Mouse (Mus musculus) gastrocnemius, postnatal 14 days (tissue): Measurements from ENCODE around the gene Fam183b. TPM values are rescaled to one million over a fixed set of nuclear protein-coding genes. Genes with fewer than 3 reads are reported as not detected.
"Not testable (repeated sequence)": the region's sequence is repeated elsewhere in the genome, so short reads cannot be mapped to it uniquely, and the experiment has no call there.

Experiments
- DNase-seq: peaks from one replicate; pipeline ENCODE4 v3.0.0; 2021; ENCODE audit warnings: mixed read lengths
- intact Hi-C: fragments of 180-260 bp; cut with DNase I; formaldehyde crosslinking; loops from one replicate; pipeline ENCODE4 v1.15.1; 2025; ENCODE audit warnings: low total_unique reads
- total RNA-seq, 2 experiments: library from RNA; stranded (reverse); gene quantifications; 2 replicates each; pipeline ENCODE4 v1.2.3; 2021

Gene Fam183b
- total RNA-seq, 2 experiments from 2014 or later: not detected

- intact Hi-C loops: no loop called here
These were observed 17.6 kb downstream of the Fam183b start for GRCm38 (mm10) chr11:58784182-58784581.

GRCm38 (mm10) chr11:58782480-58783089 is 19.2 kb downstream of the Fam183b start, which contains the start of gene Olfr314:
TSS of gene Olfr314 (plus strand) at chr11:58782952.
- intact Hi-C loops: no loop called here
- DNase-seq: no peak

More at GRCm38 (mm10) chr11:58784182-58784581, 17.6 kb downstream of the Fam183b start:
- DNase-seq: no peak

- DNase-seq: no peak
- intact Hi-C loops: no loop called here
These were observed 28.9 kb downstream of the Fam183b start, which contains the start of gene Olfr315 for GRCm38 (mm10) chr11:58772888-58773287. TSS of gene Olfr315 (plus strand) at chr11:58773188.

- DNase-seq: no peak
- intact Hi-C loops: no loop called here
These were observed 49.3 kb downstream of the Fam183b start, which contains the start of gene Olfr316 for GRCm38 (mm10) chr11:58752434-58752833. TSS of gene Olfr316 (plus strand) at chr11:58752734.

- intact Hi-C loops: not testable (repeated sequence)
These were observed 50.7 kb downstream of the Fam183b start for GRCm38 (mm10) chr11:58751096-58751495.

More at GRCm38 (mm10) chr11:58751096-58751495, 50.7 kb downstream of the Fam183b start:
- not testable (repeated sequence) for DNase-seq

Other genes with a start within 250 kb of the Fam183b start
- under 1 TPM in 1 of 2 experiments, not detected in 1; 0.07 TPM for gene Olfr328, start 246.3 kb downstream of the Fam183b start, total RNA-seq
- gene Olfr224, start 231.4 kb downstream of the Fam183b start, total RNA-seq: not detected
- gene Olfr325, start 224.2 kb downstream of the Fam183b start, total RNA-seq: not detected
- not detected for gene Olfr324, start 206.8 kb downstream of the Fam183b start, total RNA-seq
- gene 2210407C18Rik, start 185.9 kb downstream of the Fam183b start, total RNA-seq: not detected
- not detected for gene Olfr323, start 171.5 kb downstream of the Fam183b start, total RNA-seq
- not detected for gene Trim58, start 161.5 kb downstream of the Fam183b start, total RNA-seq
- gene Olfr322, start 143.2 kb downstream of the Fam183b start, total RNA-seq: not detected
- gene Olfr320, start 120.9 kb downstream of the Fam183b start, total RNA-seq: not detected
- gene Olfr319, start 102.8 kb downstream of the Fam183b start, total RNA-seq: not detected
- not detected for gene Olfr318, start 77.9 kb downstream of the Fam183b start, total RNA-seq
- gene Olfr317, start 62.7 kb downstream of the Fam183b start, total RNA-seq: not detected
- gene Olfr316, start 49.2 kb downstream of the Fam183b start, total RNA-seq: not detected
- not detected for gene Olfr315, start 28.8 kb downstream of the Fam183b start, total RNA-seq
- not detected for gene Olfr314, start 19.0 kb downstream of the Fam183b start, total RNA-seq
- gene Olfr313, start 13.0 kb upstream of the Fam183b start, total RNA-seq: not detected
- not detected for gene Olfr312, start 27.3 kb upstream of the Fam183b start, total RNA-seq
- gene Olfr311, start 37.3 kb upstream of the Fam183b start, total RNA-seq: not detected
- gene Gm12258, start 45.2 kb upstream of the Fam183b start, total RNA-seq: 1 to 10 TPM; 1.3 to 1.7 TPM
- gene 2810021J22Rik, start 65.3 kb upstream of the Fam183b start, total RNA-seq: 1 to 10 TPM; 1.4 to 1.6 TPM
- 1 to 10 TPM; 4.1 to 5.3 TPM for gene Zfp39, start 102.3 kb upstream of the Fam183b start, total RNA-seq
- gene Btnl10, start 115.9 kb upstream of the Fam183b start, total RNA-seq: not detected
- 100 to 1,000 TPM; 126 to 139 TPM for gene Rnf187, start 137.0 kb upstream of the Fam183b start, total RNA-seq
- gene Hist3h2ba, start 147.0 kb upstream of the Fam183b start, total RNA-seq: 1 to 10 TPM; 2.1 to 3.7 TPM
- gene Hist3h2a, start 152.7 kb upstream of the Fam183b start, total RNA-seq: 10 to 100 TPM; 15.1 to 16.8 TPM
- under 1 TPM in 1 of 2 experiments, not detected in 1; 0.29 TPM for gene Trim17, start 152.7 kb upstream of the Fam183b start, total RNA-seq
- 1 to 10 TPM; 9.3 to 9.6 TPM for gene Trim11, start 176.1 kb upstream of the Fam183b start, total RNA-seq